Mouse (Mus musculus): Measurements from ENCODE around the gene Ctnnbl1.

Ctnnbl1 gene

GRCm38 (mm10) chr2:157821259-157821658 lies 84.1 kb downstream of the Ctnnbl1 start:
- DNase-seq (ENCODE audit: low read depth, low spot score), result no peak

DNA sequence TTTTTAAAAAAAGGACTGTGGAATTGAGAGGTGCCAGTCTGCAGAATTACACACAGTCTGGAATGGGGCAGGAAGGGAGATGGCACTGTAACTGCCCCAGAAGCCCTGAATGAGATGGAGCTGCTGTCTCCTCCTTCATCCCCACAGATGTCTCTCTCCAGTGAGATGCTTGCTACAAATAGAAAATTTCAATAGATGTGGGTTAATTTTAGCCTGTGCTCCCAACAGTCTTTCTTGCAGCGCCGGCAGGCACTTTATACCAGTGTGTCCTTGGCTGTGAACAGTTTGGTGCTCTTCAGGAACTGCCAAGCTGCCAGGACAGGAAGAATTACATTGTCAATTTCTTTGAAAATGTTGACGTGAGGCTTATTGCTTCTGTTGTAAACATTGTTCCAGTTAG lies 86.3 kb downstream of the Ctnnbl1 start:
- no peak for DNase-seq (ENCODE audit: low read depth, low spot score)

- DNase-seq (ENCODE audit: low read depth, low spot score), result no peak
Observed at GRCm38 (mm10) chr2:157824249-157824648, 87.0 kb downstream of the Ctnnbl1 start.

GRCm38 (mm10) chr2:157830101-157830500 lies 92.9 kb downstream of the Ctnnbl1 start:
- DNase-seq (ENCODE audit: low read depth, low spot score), result no peak

DNA sequence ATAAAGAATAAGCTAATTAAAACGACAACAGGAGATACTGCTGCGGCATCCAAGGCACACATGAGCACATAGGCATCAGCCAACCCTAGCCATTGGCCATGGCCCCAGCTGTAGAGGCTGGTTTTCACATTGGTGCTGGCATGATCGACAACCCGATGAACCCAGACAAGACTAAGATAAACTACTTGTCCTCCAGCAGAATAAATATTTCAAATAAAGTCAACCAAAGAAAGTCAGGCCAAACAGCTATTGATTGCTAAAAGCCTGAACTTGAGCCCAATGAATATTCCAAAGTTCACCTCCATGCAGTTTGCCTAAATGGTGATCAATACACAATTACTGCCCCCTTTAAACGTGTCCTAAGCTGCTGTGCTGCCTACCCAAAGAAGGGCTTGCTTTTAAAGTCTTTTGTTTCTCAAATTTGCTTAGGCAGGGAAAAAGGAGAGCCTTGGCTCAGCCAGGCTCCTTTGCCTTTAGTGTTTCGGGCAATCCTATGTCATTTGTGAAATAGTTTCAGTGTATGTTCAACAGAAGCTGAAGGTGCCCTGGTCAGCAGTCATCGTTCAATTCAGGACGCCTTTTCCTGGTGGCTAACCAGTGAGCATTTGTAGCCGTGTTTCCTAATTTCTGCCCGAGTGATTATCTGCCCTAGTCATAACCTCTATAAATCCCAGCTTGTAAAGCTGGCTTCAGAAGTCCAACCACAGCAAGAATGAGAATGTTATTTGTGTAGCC lies 93.6 kb downstream of the Ctnnbl1 start:
- DNase-seq (ENCODE audit: low read depth, low spot score), result no peak

DNA sequence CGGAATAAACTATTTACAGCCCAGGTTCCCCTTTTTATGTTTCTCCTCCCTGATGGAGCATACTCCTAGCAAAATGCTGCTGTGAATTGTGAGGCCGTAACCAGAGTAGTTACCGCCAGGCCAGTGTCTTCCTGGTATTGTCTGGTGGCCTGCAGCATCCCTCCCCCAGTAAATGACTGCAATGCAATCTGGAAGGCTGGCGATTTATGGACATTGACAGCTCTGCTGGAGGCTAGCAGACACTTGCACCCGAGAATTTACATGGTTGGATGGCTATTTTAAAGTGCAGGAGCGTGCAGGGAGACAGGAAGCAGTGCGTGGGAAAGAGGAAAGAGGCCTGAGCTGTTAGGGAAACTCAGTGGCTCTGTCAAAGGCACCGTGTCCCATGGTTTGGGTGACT lies 99.8 kb downstream of the Ctnnbl1 start:
- DNase-seq (ENCODE audit: low read depth, low spot score), result no peak

DNA sequence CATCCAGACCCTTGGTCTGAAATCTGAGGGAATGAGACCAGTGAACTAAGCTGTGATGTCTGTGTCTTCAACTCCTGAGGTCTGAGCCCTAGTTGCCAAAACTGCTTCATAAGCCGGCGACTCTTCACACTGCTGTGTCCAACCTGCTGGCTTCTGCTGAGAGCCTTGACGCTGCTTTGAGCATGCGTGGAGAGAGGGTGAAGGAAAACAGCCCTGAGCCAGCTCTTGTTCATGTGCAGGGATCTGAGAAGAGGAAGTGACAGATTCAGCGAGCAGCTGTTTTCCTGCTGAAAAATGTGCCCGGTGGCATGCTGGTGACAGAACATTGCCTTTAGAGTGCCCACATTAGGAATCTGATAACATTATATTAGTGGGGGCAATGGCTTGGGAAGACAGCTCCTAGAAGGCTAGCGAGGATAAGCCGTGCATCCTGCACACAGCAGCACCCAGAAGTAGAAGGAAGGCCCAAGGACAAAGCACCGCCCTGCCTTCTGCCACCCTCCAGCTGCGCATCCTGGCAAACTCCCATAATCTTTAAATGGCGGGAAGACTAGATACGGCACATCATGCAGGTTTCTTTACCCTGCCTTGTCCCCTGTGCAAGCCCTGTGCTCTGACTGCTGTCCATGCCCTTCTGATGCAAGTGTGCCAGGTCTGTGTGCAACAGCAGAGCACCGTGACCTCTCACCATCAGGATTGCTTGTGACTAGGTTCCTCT lies 101.2 kb downstream of the Ctnnbl1 start:
- no peak for DNase-seq (ENCODE audit: low read depth, low spot score)

DNA sequence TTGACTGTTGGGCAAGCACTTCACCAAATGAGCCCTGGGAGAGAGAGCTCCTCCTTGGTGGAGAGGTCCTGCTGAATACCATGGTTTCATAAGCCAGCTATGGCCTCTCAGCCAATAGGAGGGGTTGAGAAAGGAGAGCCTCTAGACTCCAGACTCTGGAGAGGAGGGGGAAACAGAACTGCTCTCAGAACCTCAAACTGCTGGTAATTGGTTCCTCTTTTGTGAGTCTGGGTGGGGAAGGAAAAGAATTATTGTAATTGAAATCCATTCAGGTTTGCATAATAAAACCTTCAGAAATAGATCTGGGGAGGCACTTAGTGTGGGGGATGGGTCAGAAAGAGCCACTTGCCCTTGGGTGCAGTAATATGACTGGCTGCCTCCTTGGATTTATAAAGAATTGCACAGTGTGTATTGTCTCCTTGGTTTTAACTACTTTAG lies 103.5 kb downstream of the Ctnnbl1 start:
- DNase-seq (ENCODE audit: low read depth, low spot score), result no peak

- no peak for DNase-seq (ENCODE audit: low read depth, low spot score)
Observed at GRCm38 (mm10) chr2:157841121-157841520, 103.9 kb downstream of the Ctnnbl1 start.

GRCm38 (mm10) chr2:157844746-157845145 lies 107.5 kb downstream of the Ctnnbl1 start:
- DNase-seq (ENCODE audit: low read depth, low spot score), result no peak

- no peak for DNase-seq (ENCODE audit: low read depth, low spot score)
Observed at GRCm38 (mm10) chr2:157845831-157846230, 108.6 kb downstream of the Ctnnbl1 start.

- no peak for DNase-seq (ENCODE audit: low read depth, low spot score)
Observed at GRCm38 (mm10) chr2:157853135-157853534, 115.9 kb downstream of the Ctnnbl1 start.

DNA sequence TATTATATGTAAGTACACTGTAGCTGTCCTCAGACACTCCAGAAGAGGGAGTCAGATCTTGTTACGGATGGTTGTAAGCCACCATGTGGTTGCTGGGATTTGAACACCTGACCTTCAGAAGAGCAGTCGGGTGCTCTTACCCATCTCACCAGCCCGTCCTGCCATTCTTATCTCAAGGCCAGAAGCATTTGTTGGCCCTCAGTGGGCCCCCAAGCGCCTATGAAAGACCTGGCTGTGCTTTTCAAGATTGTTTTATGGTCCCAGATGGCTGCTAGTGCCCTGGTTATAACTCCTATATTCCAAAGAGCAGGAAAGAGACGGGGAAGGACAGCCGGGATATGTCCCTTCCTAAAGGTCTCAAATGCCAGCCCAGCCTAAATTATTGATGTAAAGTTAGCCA lies 118.6 kb downstream of the Ctnnbl1 start:
- DNase-seq (ENCODE audit: low read depth, low spot score), result no peak

DNA sequence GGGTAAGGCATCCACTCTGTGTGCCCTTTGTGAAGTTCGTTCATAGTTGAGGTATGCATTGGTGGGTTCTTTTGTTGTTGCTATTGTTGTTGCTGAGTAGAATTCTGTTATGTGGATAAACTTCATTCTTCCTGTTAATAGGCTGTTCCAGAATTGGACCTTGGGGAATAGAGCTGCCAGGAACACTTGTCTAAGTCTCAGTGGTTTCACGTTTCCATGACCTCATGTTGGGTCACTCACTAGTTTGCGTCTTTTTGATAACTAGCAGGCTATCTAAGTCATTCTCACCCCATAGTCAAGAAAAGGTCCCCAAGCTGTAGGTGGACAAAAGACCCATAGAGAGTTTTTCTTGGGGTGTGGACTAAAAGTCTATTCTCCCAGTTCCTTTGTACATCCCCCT lies 120.3 kb downstream of the Ctnnbl1 start:
- no peak for DNase-seq (ENCODE audit: low read depth, low spot score)

DNA sequence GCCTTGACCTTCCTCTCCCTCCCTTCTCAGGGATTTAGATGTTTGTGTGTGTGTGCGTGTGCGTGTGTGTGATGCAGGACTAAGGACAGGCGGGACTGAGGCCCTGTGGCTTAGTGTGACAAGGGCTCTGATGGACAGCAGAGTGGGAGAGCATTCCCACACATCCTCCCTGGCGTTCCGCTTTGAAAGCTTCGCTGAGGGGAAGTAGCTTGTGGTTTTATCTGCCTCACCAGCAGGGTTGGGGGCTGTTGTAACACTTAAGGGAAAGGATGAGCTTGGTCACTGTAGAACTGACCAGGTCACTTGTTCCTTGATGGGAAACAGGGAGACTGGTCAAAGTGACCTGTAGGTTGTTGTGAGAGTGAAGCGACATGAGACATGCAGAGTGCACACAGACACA lies 121.1 kb downstream of the Ctnnbl1 start:
- no peak for DNase-seq (ENCODE audit: low read depth, low spot score)

DNA sequence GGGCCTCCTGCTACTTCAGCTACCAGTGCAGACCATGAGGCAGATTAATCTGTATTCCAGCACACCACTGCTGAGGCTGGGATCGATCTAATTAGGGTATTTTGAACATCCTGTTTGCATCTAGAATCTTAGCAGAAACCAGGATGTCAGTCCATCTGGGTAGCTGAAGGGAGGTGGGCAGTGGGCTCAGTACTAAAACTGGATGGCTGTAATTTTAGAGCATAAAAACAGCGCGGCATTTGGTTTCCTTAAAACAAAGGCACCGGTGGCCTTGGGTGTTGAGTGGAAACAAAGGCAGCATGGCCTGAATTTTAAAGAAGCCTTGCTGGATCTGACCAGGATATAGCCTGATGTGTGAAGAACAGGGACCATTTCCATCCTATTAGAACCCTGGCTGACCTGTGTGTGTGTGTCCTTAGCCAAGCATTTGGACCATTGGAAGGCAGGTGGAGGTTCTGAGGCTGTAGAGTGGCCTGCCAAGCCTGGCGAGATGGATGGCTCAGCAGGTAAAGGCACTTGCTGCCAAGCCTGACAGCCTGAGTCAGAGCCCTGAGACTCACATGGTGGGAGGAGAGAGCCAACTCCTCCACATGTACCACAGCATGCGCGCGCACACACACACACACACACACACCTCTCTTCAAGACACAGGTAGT lies 122.0 kb downstream of the Ctnnbl1 start:
- DNase-seq (ENCODE audit: low read depth, low spot score), result no peak

DNA sequence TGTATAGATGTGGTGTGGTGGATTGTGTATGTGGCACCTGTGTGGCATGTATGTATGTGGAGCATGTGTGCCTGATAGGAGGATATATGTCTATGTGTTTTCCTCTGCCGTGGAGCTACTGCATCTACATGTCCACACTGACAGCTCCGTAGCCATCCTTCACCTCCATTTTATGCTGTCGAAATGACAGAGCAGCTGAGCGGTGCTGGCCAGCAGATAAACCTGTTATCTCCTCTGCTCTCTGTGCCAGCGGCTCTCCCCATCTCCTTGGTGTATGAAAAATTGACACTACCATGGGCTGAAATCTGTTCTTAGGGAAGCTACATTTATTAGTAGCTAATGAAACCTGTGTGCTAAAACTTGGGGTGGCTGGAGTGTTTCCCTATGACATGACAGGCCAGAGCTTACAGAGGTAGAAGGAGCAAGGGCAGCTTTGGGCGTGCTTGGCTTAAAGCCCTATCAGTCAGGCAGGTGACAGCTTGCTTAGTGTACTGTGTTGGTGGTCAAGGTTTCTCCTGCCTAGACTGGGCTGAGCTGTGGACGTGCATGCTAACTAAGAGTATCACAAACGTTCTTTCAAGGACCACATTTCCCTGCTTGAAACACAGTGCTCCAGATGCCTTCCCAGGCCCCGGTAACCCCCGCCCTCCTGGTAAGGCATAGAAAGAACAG lies 124.2 kb downstream of the Ctnnbl1 start:
- no peak for DNase-seq (ENCODE audit: low read depth, low spot score)

- DNase-seq (ENCODE audit: low read depth, low spot score), result no peak
Observed at GRCm38 (mm10) chr2:157862306-157862705, 125.1 kb downstream of the Ctnnbl1 start.

DNA sequence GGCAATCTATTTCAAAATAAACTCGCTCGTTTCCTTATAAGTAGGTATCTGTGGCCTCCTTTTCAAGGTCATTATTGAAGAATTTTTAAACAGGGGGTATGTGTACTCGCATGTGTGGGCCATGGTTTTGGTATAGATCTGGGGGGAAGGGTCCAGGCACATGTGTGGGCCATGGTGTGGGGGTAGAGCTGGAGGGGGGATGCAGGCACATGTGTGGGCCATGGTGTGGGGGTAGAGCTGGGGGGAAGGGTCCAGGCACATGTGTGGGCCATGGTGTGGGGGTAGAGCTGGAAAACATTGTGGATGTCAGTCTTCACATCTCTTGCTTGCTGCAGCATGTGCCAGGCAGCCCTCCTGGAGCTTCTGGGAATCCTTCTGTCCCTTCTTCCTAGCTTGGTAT lies 129.9 kb downstream of the Ctnnbl1 start:
- DNase-seq (ENCODE audit: low read depth, low spot score), result no peak

DNA sequence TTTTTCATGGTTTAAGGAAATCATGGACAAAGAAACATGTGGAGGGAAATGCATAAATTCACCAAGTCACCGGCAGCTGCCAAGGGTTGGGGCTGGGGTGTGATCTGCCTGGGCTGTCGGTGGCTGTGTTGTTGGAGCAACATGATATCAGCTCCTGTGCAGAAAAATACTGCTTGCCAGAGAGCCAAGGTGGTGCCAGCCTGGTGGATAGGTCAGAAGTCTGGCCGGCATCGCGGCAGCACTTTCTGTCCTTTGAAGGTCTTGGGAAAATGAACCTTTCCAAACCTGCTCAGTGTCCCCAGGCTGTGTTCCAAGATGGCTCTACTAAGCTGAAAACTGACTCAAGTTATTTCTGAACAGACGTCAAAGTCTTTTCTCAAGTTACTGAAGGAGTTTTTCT lies 133.0 kb downstream of the Ctnnbl1 start:
- no peak for DNase-seq (ENCODE audit: low read depth, low spot score)

GRCm38 (mm10) chr2:157873223-157873622 lies 136.0 kb downstream of the Ctnnbl1 start:
- no peak for DNase-seq (ENCODE audit: low read depth, low spot score)

GRCm38 (mm10) chr2:157873691-157874090 lies 136.5 kb downstream of the Ctnnbl1 start:
- no peak for DNase-seq (ENCODE audit: low read depth, low spot score)

Measured in retina, adult 2 months (tissue).